Mouse (Mus musculus) mature B cell (primary cell): ENCODE results near the gene Kif16b.

Experiments
- in situ Hi-C: fragments of 300-500 bp; cut with MboI; formaldehyde crosslinking; loops from 2 replicates; pipeline ENCODE4 v1.14.3; 2019

Gene Kif16b

GRCm38 (mm10) chr2:142732370-142732769 is 169.0 kb downstream of the Kif16b start:
- in situ Hi-C loops: no loop called here

GRCm38 (mm10) chr2:142731778-142732092 is 169.6 kb downstream of the Kif16b start:
- in situ Hi-C loops: no loop called here

GRCm38 (mm10) chr2:142731016-142731777 is 170.1 kb downstream of the Kif16b start:
- in situ Hi-C loops: no loop called here

GRCm38 (mm10) chr2:142724215-142725001 is 176.9 kb downstream of the Kif16b start:
- in situ Hi-C loops: no loop called here

- in situ Hi-C loops: no loop called here
Observed at GRCm38 (mm10) chr2:142720174-142720573, 181.2 kb downstream of the Kif16b start.

- in situ Hi-C loops: no loop called here
Observed at GRCm38 (mm10) chr2:142718998-142719397, 182.3 kb downstream of the Kif16b start.

GRCm38 (mm10) chr2:142717591-142717990 is 183.7 kb downstream of the Kif16b start:
- in situ Hi-C loops: no loop called here

- in situ Hi-C loops: no loop called here
Observed at GRCm38 (mm10) chr2:142715912-142716260, 185.4 kb downstream of the Kif16b start.

- in situ Hi-C loops: no loop called here
Observed at GRCm38 (mm10) chr2:142715186-142715911, 186.0 kb downstream of the Kif16b start.

- in situ Hi-C loops: no loop called here
Observed at GRCm38 (mm10) chr2:142712727-142713126, 188.6 kb downstream of the Kif16b start.

GRCm38 (mm10) chr2:142709326-142709725 is 192.0 kb downstream of the Kif16b start:
- in situ Hi-C loops: no loop called here

GRCm38 (mm10) chr2:142700689-142701088 is 200.6 kb downstream of the Kif16b start:
- in situ Hi-C loops: no loop called here

- in situ Hi-C loops: no loop called here
Observed at GRCm38 (mm10) chr2:142698650-142699049, 202.7 kb downstream of the Kif16b start.

GRCm38 (mm10) chr2:142694936-142695331 is 206.4 kb downstream of the Kif16b start:
- in situ Hi-C loops: no loop called here

- in situ Hi-C loops: no loop called here
Observed at GRCm38 (mm10) chr2:142694019-142694935, 207.1 kb downstream of the Kif16b start.

GRCm38 (mm10) chr2:142693461-142693860 is 207.9 kb downstream of the Kif16b start:
- in situ Hi-C loops: no loop called here

- in situ Hi-C loops: no loop called here
Observed at GRCm38 (mm10) chr2:142689496-142689895, 211.8 kb downstream of the Kif16b start.

- in situ Hi-C loops: no loop called here
Observed at GRCm38 (mm10) chr2:142687936-142688514, 213.3 kb downstream of the Kif16b start.

GRCm38 (mm10) chr2:142682965-142683709 is 218.2 kb downstream of the Kif16b start:
- in situ Hi-C loops: no loop called here

GRCm38 (mm10) chr2:142668426-142668825 is 232.9 kb downstream of the Kif16b start:
- in situ Hi-C loops: no loop called here
